In the genomic region with DNA sequence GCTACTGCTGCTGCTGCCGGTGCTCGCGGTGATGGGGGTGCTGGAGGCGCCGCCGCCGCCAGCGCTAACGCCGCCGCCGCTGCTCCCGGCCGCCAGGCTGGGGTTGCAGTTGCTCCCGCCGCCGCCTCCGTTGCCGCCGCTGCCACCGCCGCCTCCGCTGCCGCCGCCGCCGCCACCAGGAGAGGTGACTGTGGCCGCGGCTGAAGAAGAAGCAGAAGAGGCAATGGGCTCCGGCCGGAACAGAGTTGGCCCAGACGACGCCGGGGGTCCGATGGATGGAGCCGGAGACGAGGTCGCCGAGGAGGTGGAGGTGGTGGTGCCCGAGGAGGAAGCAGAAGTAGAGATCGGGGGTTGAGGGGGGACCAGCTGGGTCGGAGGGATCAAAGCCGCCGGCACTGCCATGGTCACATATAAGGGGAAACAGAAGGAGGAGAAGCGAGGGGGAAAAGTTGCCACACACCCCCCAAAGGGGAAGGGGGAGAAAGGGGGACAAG, we compare ENCODE assay signal across 8 mouse cellular contexts. TPM values are rescaled to one million over a fixed set of nuclear protein-coding genes. Genes with fewer than 3 reads are reported as not detected.
DNase-seq lines count a peak whose midpoint lies in the region; ATAC-seq lines count a peak whose summit lies in the region.

No protein-coding gene starts in this region.

- no peaks in the 10 kb centered on the region for H3K9me3 ChIP-seq in neural tube, embryonic 11.5 days (ENCODE audit: control insufficient read depth, low read length)
- no peaks in the 10 kb centered on the region for H3K9me3 ChIP-seq in embryonic facial prominence, embryonic 15.5 days (replicated peaks)

- peak overlapping the region; percentile 92 for H3K9ac ChIP-seq in neural tube, embryonic 11.5 days (ENCODE audit: low read length)
- H3K9ac ChIP-seq in embryonic facial prominence, embryonic 15.5 days: peak overlapping the region; percentile 53

- no peaks in the 10 kb centered on the region for H3K79me2 ChIP-seq in macrophage (ENCODE audit: inconsistent target)

- ATAC-seq in neural tube, embryonic 11.5 days (ENCODE audit: insufficient read depth, low FRiP score, low TSS enrichment): peak; percentile 11
- ATAC-seq in embryonic facial prominence, embryonic 15.5 days (ENCODE audit: insufficient number of reproducible peaks, low FRiP score, low TSS enrichment, low read depth): 0 out of 2 replicates have a peak, but pooled peaks have one; percentile 21
- ATAC-seq in CD4-positive, CD25-positive, alpha-beta regulatory T cell, adult 4 months: no peak

- H3K36me3 ChIP-seq in neural tube, embryonic 11.5 days (ENCODE audit: control insufficient read depth, insufficient read depth, low read length): no peaks in the 10 kb centered on the region
- no peaks in the 10 kb centered on the region for H3K36me3 ChIP-seq in embryonic facial prominence, embryonic 15.5 days
- no peaks in the 10 kb centered on the region for H3K36me3 ChIP-seq in macrophage (ENCODE audit: inconsistent target)

- no peaks in the 10 kb centered on the region for H3K27me3 ChIP-seq in neural tube, embryonic 11.5 days (ENCODE audit: control insufficient read depth, insufficient read depth, low read length)
- H3K27me3 ChIP-seq in embryonic facial prominence, embryonic 15.5 days: no peaks in the 10 kb centered on the region

- intact Hi-C loops in heart, postnatal 10 days (cut with DNase I): loop anchor here (10.0 kb wide), 2 partner anchors 134 to 354 kb away; no protein-coding TSS in a partner anchor

- H3K4me2 ChIP-seq in neural tube, embryonic 11.5 days (ENCODE audit: low read depth): peak overlapping the region; percentile 45
- peak overlapping the region; percentile 99 for H3K4me2 ChIP-seq in embryonic facial prominence, embryonic 15.5 days (replicated peaks)

- peak overlapping the region; percentile 67 for H3K27ac ChIP-seq in neural tube, embryonic 11.5 days (ENCODE audit: low read depth, low read length)
- peak overlapping the region; percentile 65 for H3K27ac ChIP-seq in embryonic facial prominence, embryonic 15.5 days (replicated peaks)
- H3K27ac ChIP-seq in macrophage: no peak overlapping the region

- 1% methylated on average over 45 of the region's 45 CpGs for WGBS in neural tube, embryonic 11.5 days
- WGBS in embryonic facial prominence, embryonic 15.5 days: under 1% methylated on average over 45 of the region's 45 CpGs
- 2% methylated on average over 41 of the region's 45 CpGs for WGBS in macrophage (ENCODE audit: missing documents)

- peak; percentile 56 for DNase-seq in neural tube, embryonic 11.5 days (ENCODE audit: low spot score)
- DNase-seq in neural tube, embryonic 10.5 days (ENCODE audit: extremely low spot score, low spot score): no peak
- peak; percentile 50 to 57 for DNase-seq in heart, postnatal 10 days
- DNase-seq in kidney, postnatal 25 days: peak; percentile 37 to 66
- DNase-seq in right cerebral cortex, adult 18-20 months: peak; percentile 23

- peak overlapping the region; percentile 55 for H3K4me3 ChIP-seq in neural tube, embryonic 11.5 days (ENCODE audit: low read depth, low read length)
- H3K4me3 ChIP-seq in embryonic facial prominence, embryonic 15.5 days (replicated peaks): peak overlapping the region; percentile 71
- peak overlapping the region; percentile 45 for H3K4me3 ChIP-seq in macrophage (ENCODE audit: inconsistent target)

- peaks cover 14% of the 10 kb centered on the region for H3K4me1 ChIP-seq in neural tube, embryonic 11.5 days (ENCODE audit: control insufficient read depth, insufficient read depth, low read length)
- peaks cover 8% of the 10 kb centered on the region; the same call in 1 of the 2 replicates for H3K4me1 ChIP-seq in embryonic facial prominence, embryonic 15.5 days

RNA-seq across cellular contexts. Expression of a gene that starts 0.6 kb away (rescaled TPM):
- polyA plus RNA-seq in neural tube, embryonic 11.5 days (2014; fragmentation: Nextera tagmentation; extraction: Ambion mirVana): 19.6 and 21.8 TPM in 2 replicates
- 2.3 TPM in 2 replicates for polyA plus RNA-seq in embryonic facial prominence, embryonic 15.5 days (2015; fragmentation: Nextera tagmentation; extraction: Ambion mirVana)
- 10 to 100 TPM; 21.5 to 25.6 TPM for total RNA-seq in heart, postnatal 10 days (2021)
- 1 to 10 TPM in 2 of 26 experiments, under 1 TPM in 17, not detected in 7; 0.16 to 1.2 (median 0.38) TPM for total RNA-seq in macrophage (2018; cell fraction: chromatin; rRNA removed)
- under 1 TPM in 24 of 26 experiments, not detected in 2; 0.03 to 0.58 (median 0.20) TPM for total RNA-seq in macrophage (2018; cell fraction: cytosol; rRNA removed)
- total RNA-seq in macrophage (2018; cell fraction: nucleus; rRNA removed): 1 to 10 TPM in 3 of 26 experiments, under 1 TPM in 16, not detected in 7; 0.10 to 1.4 (median 0.48) TPM
- polyA plus RNA-seq in macrophage (2018): 0.12 to 0.32 TPM (median 0.14 TPM) in 3 replicates
- not detected for polyA plus RNA-seq in CD4-positive, CD25-positive, alpha-beta regulatory T cell, adult 4 months (2017; shearing (Covaris generic))
